Mouse (Mus musculus): ENCODE data around the gene Olfr303.

- no peak for TF ChIP-seq CTCF (IDR thresholded peaks at IDR 0.05; ENCODE audit: insufficient read depth, low read depth, low read length)
- TF ChIP-seq POLR2A (IDR thresholded peaks at IDR 0.05; ENCODE audit: insufficient read depth, low read depth, low read length): no peak
These were observed 54.6 kb downstream of the Olfr303 start for GRCm38 (mm10) chr7:86342881-86343565.
